In genomic region chr7:74485669-74486068, GRCm38 (mm10) we compare ENCODE assay signal across 27 mouse cellular contexts.
DNase-seq lines count a peak whose midpoint lies in the region; ATAC-seq and TF ChIP-seq lines count a peak whose summit lies in the region.
"Had no signal": no experiment of that assay in that cellular context is flagged by ENCODE, and none has a peak within 500 bp of the region (broad histone marks: within the 10 kb centered on the region; RNA-seq: fewer than 3 reads in every experiment).

No protein-coding gene starts in this region.

- H3K4me3 ChIP-seq in neural tube, embryonic 15.5 days (replicated peaks), result no peak overlapping the region
- H3K4me3 ChIP-seq in gastrocnemius, adult 2 months, result no peak overlapping the region
- H3K4me3 ChIP-seq: embryonic facial prominence, embryonic 10.5 days; embryonic facial prominence, embryonic 13.5 days; erythroblast, embryonic 14.5 days; heart, adult 2 months; heart, embryonic 10.5 days; heart, embryonic 13.5 days had no signal

- H3K27ac ChIP-seq in neural tube, embryonic 15.5 days (replicated peaks), result 0 out of 2 replicates have a peak overlapping the region, but pooled peaks have one; percentile 33
- no peak overlapping the region for H3K27ac ChIP-seq in gastrocnemius, adult 2 months
- H3K27ac ChIP-seq: embryonic facial prominence, embryonic 10.5 days; embryonic facial prominence, embryonic 13.5 days; heart, adult 2 months; heart, embryonic 10.5 days; heart, embryonic 13.5 days; hindbrain, embryonic 14.5 days; hindbrain, postnatal 0 days had no signal

- 92% methylated on average over 2 of the region's 2 CpGs for WGBS in neural tube, embryonic 15.5 days

- H3K9ac ChIP-seq in neural tube, embryonic 15.5 days (replicated peaks), result no peak overlapping the region
- H3K9ac ChIP-seq: embryonic facial prominence, embryonic 13.5 days; forebrain, postnatal 0 days; heart, embryonic 13.5 days; hindbrain, embryonic 14.5 days had no signal

- no peak for ATAC-seq in neural tube, embryonic 15.5 days (ENCODE audit: low FRiP score)
- peak; percentile 57; the same call in 1 of the 2 replicates for ATAC-seq in common myeloid progenitor, adult 5-6 weeks (replicated peaks; ENCODE audit: low read depth, poor library complexity, severe bottlenecking)
- ATAC-seq in megakaryocyte, adult 5-6 weeks (ENCODE audit: poor library complexity, severe bottlenecking), result peak; percentile 35; the same call in 1 of the 2 replicates
- ATAC-seq: forebrain, embryonic 14.5 days; forebrain, postnatal 0 days; hindbrain, postnatal 0 days had no signal

- H3K27me3 ChIP-seq in neural tube, embryonic 15.5 days (replicated peaks), result no peaks in the 10 kb centered on the region
- H3K27me3 ChIP-seq: embryonic facial prominence, embryonic 13.5 days; heart, embryonic 13.5 days had no signal

- DNase-seq in neural tube, embryonic 10.5 days (ENCODE audit: extremely low spot score, low spot score), result no peak
- DNase-seq in left cerebral cortex, postnatal 10 days (ENCODE audit: extremely low spot score in 1 of 2, low spot score in 2 of 2), result no peak
- no peak for DNase-seq in layer of hippocampus, adult 9-10 months (ENCODE audit: low spot score)
- DNase-seq in gastrocnemius, adult 2 months, result no peak
- DNase-seq: adrenal gland, postnatal 10 days; adrenal gland, postnatal 36 days; B cell, adult 2 months; cerebellum, adult 18-20 months; cerebellum, adult 9-10 months; cerebellum, postnatal 14 days; embryo, embryonic 11 days; forebrain, postnatal 0 days; gastrocnemius, postnatal 25 days; heart, adult 2 months; heart, postnatal 14 days; heart, postnatal 4 days had no signal

- TF ChIP-seq CTCF in gastrocnemius, adult 2 months (IDR thresholded peaks at IDR 0.05), result no peak

- no peaks in the 10 kb centered on the region for H3K9me3 ChIP-seq in neural tube, embryonic 15.5 days (replicated peaks)
- H3K9me3 ChIP-seq: embryonic facial prominence, embryonic 10.5 days; embryonic facial prominence, embryonic 13.5 days; heart, embryonic 10.5 days; heart, embryonic 13.5 days had no signal

- H3K4me1 ChIP-seq in neural tube, embryonic 15.5 days, result peaks cover 2% of the 10 kb centered on the region; the same call in 1 of the 2 replicates

- intact Hi-C loops in left cerebral cortex, postnatal 10 days (cut with DNase I), result no loop called here
- intact Hi-C loops in gastrocnemius, adult 2 months (cut with DNase I), result no loop called here

- H3K36me3 ChIP-seq in neural tube, embryonic 15.5 days, result no peaks in the 10 kb centered on the region
- H3K36me3 ChIP-seq: embryonic facial prominence, embryonic 10.5 days; embryonic facial prominence, embryonic 13.5 days; heart, embryonic 10.5 days; heart, embryonic 13.5 days had no signal

- H3K4me2 ChIP-seq in neural tube, embryonic 15.5 days, result no peak overlapping the region
- H3K4me2 ChIP-seq: embryonic facial prominence, embryonic 13.5 days; heart, embryonic 13.5 days; hindbrain, embryonic 14.5 days had no signal
